ENCODE assay signal across 8 mouse cellular contexts in the genomic region with DNA sequence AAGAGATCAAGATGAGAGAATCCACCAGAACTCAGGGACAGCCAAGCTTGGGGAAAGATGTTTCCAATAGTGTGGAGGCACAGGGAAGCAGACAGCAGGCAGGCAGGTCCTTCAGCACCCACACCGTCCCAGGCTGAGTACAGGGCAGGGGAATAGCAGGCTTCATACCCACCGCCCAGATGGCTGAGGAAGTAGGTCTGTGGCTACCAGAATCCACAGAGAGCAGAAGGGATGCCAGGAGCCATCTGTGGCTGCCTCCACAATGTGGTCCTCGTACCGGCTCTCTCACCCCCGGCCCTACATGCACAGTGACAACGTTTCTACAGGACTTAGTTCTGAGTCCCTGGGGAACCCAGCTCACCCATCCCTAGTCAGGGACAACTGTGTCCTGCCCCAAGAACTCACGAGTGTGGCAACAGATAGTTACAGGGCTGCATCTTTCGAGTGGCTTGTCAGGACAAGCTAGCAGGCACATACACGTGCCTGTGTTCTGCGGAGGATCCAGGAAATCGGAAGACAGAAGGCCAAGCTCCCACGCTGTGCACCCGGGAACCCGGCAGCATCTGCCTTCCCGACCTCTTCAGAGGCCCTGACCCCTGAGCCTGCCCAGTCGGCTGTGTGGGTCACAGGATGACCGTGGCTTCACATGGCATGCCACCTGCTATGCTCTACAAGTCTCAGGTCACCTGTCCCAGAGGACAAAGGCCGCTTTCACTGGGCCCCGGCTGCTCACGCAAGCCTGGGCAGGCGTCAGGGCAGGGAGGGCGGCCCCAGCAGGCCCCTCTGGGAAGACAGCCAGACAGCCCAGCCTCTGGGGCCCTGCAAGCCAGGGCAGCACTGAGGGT.
DNase-seq lines count a peak whose midpoint lies in the region; ATAC-seq lines count a peak whose summit lies in the region.

No protein-coding gene starts in this region.

- H3K27me3 ChIP-seq in lung, embryonic 15.5 days = no peaks in the 10 kb centered on the region
- no peaks in the 10 kb centered on the region for H3K27me3 ChIP-seq in forebrain, embryonic 12.5 days
- H3K27me3 ChIP-seq in intestine, embryonic 14.5 days (replicated peaks; ENCODE audit: control insufficient read depth, insufficient read depth, low read length) = no peaks in the 10 kb centered on the region
- H3K27me3 ChIP-seq in liver, embryonic 12.5 days (replicated peaks) = no peaks in the 10 kb centered on the region

- no peaks in the 10 kb centered on the region for H3K36me3 ChIP-seq in lung, embryonic 15.5 days
- no peaks in the 10 kb centered on the region for H3K36me3 ChIP-seq in forebrain, embryonic 12.5 days (replicated peaks)
- no peaks in the 10 kb centered on the region for H3K36me3 ChIP-seq in intestine, embryonic 14.5 days (ENCODE audit: control insufficient read depth, insufficient read depth, low read length)
- no peaks in the 10 kb centered on the region for H3K36me3 ChIP-seq in liver, embryonic 12.5 days

- no peak for DNase-seq in lung, postnatal 14 days
- DNase-seq in intestine, embryonic 14.5 days (ENCODE audit: low spot score) = peak; percentile 64
- no peak for DNase-seq in ovary, postnatal 36 days (ENCODE audit: low spot score)
- DNase-seq in embryo, embryonic 10.5 days (ENCODE audit: low spot score) = no peak

- WGBS in lung, embryonic 15.5 days = 48% methylated on average over 22 of the region's 22 CpGs
- WGBS in forebrain, embryonic 12.5 days = 63% methylated on average over 22 of the region's 22 CpGs
- 55% methylated on average over 22 of the region's 22 CpGs for WGBS in intestine, embryonic 14.5 days
- 68% methylated on average over 22 of the region's 22 CpGs for WGBS in liver, embryonic 12.5 days (ENCODE audit: insufficient replicate concordance)

- no peak overlapping the region for H3K4me3 ChIP-seq in lung, embryonic 15.5 days
- H3K4me3 ChIP-seq in forebrain, embryonic 12.5 days (replicated peaks) = no peak overlapping the region
- no peak overlapping the region for H3K4me3 ChIP-seq in intestine, embryonic 14.5 days (ENCODE audit: low read depth, low read length)
- H3K4me3 ChIP-seq in liver, embryonic 12.5 days = no peak overlapping the region

- H3K27ac ChIP-seq in lung, embryonic 15.5 days = peak overlapping the region; percentile 84
- H3K27ac ChIP-seq in forebrain, embryonic 12.5 days = peak overlapping the region; percentile 68
- peak overlapping the region; percentile 57 for H3K27ac ChIP-seq in intestine, embryonic 14.5 days (ENCODE audit: low read depth)
- 0 out of 2 replicates have a peak overlapping the region, but pooled peaks have one; percentile 26 for H3K27ac ChIP-seq in liver, embryonic 12.5 days

- H3K9me3 ChIP-seq in lung, embryonic 15.5 days = no peaks in the 10 kb centered on the region
- no peaks in the 10 kb centered on the region for H3K9me3 ChIP-seq in forebrain, embryonic 12.5 days
- H3K9me3 ChIP-seq in intestine, embryonic 14.5 days (ENCODE audit: control insufficient read depth, low read length) = no peaks in the 10 kb centered on the region
- no peaks in the 10 kb centered on the region for H3K9me3 ChIP-seq in liver, embryonic 12.5 days (replicated peaks)

- peak overlapping the region; percentile 11; the same call in 1 of the 2 replicates for H3K9ac ChIP-seq in lung, embryonic 15.5 days
- no peak overlapping the region for H3K9ac ChIP-seq in forebrain, embryonic 12.5 days
- no peak overlapping the region for H3K9ac ChIP-seq in intestine, embryonic 14.5 days (ENCODE audit: low read length)
- H3K9ac ChIP-seq in liver, embryonic 12.5 days = no peak overlapping the region

- no peak overlapping the region for H3K4me2 ChIP-seq in lung, embryonic 15.5 days
- H3K4me2 ChIP-seq in forebrain, embryonic 12.5 days = no peak overlapping the region
- H3K4me2 ChIP-seq in intestine, embryonic 14.5 days (ENCODE audit: low read length) = no peak overlapping the region
- no peak overlapping the region for H3K4me2 ChIP-seq in liver, embryonic 12.5 days

- 0 out of 2 replicates have a peak, but pooled peaks have one; percentile 11 for ATAC-seq in lung, embryonic 15.5 days (ENCODE audit: borderline replicate concordance, extremely low read depth, low FRiP score, low TSS enrichment)
- ATAC-seq in forebrain, embryonic 12.5 days (ENCODE audit: low FRiP score) = no peak
- ATAC-seq in intestine, embryonic 14.5 days (replicated peaks; ENCODE audit: low FRiP score, low TSS enrichment, low read depth) = no peak
- ATAC-seq in liver, embryonic 12.5 days = peak; percentile 30; the same call in 1 of the 2 replicates
- ATAC-seq in cerebellum, adult (ENCODE audit: insufficient number of reproducible peaks, low FRiP score, low TSS enrichment) = no peak

- peaks cover 66% of the 10 kb centered on the region for H3K4me1 ChIP-seq in lung, embryonic 15.5 days
- H3K4me1 ChIP-seq in forebrain, embryonic 12.5 days = peaks cover 40% of the 10 kb centered on the region
- peaks cover 26% of the 10 kb centered on the region for H3K4me1 ChIP-seq in intestine, embryonic 14.5 days (replicated peaks; ENCODE audit: control insufficient read depth, insufficient read depth, low read length)
- H3K4me1 ChIP-seq in liver, embryonic 12.5 days = peaks cover 43% of the 10 kb centered on the region

Comparison
In these comparisons a context has a peak if more than half of its experiments do, and no peak if none do; other contexts are left out.
1. ATAC-seq: peak in lung, embryonic 15.5 days (single experiment) and liver, embryonic 12.5 days (single experiment); none in forebrain, embryonic 12.5 days (single experiment), intestine, embryonic 14.5 days (single experiment) and cerebellum, adult (single experiment).
2. H3K27ac ChIP-seq: peak in every context shown above with its lines; median percentile 84 in lung, embryonic 15.5 days; 68 in forebrain, embryonic 12.5 days; 57 in intestine, embryonic 14.5 days; 26 in liver, embryonic 12.5 days.